Mouse (Mus musculus) cerebellum, adult (tissue): ENCODE data around the gene Cyb561d2.
A peak's percentile ranks its signal among the peaks of the same experiment; 100 is the strongest.
"Not testable (repeated sequence)": the region's sequence is repeated elsewhere in the genome, so short reads cannot be mapped to it uniquely, and the experiment has no call there.

Experiments used
- ATAC-seq: cut with Nextera tagmentation; 2 replicates; pipeline ENCODE4 v1.9.2; 2017; ENCODE audit warnings: mild to moderate bottlenecking, moderate library complexity, mixed read lengths; ENCODE audit not compliant: insufficient number of reproducible peaks, low FRiP score, low TSS enrichment

Gene Cyb561d2

DNA sequence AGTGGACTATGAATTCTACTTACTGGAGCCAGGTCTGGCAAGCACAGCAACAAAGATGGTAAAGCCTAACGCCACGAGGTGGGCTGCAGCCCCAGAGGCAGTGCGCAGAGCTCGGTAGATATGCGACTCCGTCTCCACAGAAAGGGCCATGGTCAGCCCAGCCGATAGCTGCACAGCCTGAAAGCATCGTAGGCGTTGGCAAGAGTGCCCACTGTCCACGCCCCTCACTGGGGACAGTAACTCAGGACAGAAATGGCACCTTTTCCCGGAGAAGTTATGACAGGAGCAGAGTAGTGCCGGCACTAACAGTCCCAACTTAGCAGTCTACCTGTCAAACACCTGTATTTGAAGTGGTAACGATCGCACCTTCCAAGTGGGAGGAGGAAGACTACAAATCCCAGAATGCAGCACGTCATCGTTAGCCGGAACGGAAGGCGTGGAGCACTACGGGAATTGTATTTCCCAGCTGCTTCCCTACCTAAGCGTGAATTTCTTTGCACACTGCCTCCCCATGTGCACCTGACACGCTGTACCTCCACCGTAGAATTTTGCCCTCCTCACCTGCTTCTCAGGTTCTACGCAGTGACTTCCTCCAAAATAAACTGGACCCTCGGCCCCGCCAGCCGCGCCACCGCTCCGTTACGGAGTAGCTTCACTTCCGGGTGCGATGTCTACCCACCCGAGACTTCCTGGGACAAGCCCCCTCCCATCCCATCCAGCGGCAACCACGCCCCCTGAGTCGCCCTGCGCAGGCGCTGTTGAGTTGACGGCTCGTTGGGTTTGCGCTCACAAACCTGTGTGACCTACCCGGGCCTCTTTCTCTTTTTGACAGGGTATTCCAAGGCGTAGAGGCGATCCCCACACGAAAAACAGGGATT, at the start of gene Cyb561d2, which contains the start of gene Nprl2:
Gene Cyb561d2, minus strand, starts transcription at position 720 of the 878 bp plus-strand sequence.
Gene Nprl2, plus strand, starts transcription at position 753 of the 878 bp plus-strand sequence.
- peak; percentile 79 for ATAC-seq

DNA sequence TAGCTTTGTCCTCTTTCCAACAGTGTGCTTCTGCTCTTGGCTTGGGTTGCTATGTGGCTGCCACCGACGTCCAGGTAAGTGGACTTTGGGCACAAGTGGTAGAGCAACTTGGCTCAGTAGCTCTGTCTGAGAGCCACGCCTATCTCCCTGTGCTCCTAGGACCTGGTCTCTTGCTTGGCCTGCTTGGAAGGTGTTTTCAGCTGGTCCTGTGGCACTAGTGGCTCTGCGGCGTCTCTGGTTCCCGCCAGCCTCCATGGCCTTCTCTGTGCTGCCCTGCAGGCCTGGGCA, 48.7 kb upstream of the Cyb561d2 start:
- no peak for ATAC-seq

DNA sequence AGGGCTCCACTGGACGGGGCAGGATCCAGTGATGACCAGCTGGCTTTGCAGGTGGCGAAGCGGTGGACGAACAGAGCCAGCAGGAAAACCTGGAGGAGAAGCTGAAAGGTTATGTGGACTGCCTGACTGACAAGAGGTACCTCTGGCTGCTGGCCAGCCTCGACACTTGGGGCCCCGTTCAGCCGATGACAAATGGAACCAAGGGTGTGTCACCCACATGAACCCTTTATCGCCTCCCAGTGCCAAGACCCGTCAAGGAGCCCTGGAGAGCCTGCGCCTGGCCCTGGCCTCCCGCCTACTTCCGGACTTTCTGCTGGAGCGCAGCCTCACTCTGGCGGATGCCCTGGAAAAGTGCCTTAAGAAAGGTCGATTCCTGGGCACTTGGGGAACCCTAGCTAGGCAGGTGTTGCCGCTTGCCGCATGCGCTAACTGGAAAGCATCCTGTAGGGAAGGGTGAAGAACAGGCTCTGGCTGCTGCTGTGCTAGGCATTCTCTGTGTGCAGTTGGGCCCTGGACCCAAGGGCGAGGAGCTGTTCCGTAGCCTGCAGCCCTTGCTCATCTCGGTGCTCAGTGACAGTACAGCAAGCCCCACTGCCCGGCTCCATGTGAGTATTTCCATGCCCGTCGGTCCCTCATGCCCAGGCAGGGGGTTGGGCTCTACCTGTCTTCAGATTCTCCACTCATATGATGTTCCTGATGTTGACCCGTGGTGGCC, 48.2 kb upstream of the Cyb561d2 start:
- no peak for ATAC-seq

DNA sequence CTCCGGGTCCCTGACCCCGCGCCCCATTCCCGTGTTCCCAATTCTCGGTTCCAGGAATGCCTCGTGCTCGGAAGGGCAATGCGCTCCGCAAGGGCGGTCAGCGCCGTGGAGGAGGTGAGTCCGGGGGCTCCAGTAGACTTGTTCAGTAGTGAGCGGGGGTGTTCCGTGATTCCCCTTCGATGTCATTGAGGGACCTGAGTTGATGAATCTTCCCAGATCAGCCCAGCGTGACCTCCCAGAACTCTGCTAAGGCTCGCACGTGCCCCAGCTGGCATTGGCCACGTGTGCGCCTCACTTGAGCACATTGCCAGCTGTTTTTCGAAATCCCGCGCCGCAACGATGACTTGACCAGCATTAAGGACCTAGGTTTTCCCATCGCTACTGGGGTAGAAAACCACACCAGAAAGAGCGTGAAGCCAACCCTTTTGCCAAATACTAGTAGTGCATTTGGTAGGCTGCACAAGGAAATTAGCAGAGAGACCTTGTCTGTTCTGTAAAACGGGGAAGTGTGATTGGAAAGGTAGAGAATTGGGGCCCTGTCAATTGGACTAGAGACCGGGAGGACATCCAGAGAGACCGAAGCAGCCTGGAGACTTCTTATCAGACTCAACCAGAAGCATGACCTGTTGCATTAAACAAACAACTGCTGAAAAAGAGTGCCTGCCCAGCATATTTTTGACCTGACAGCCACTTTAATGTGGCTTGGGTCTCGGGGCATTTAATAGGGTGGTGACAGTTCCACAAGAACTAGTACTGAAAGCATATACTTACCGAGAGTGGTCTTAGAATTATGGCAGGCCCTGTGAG, 46.0 kb upstream of the Cyb561d2 start:
- no peak for ATAC-seq

DNA sequence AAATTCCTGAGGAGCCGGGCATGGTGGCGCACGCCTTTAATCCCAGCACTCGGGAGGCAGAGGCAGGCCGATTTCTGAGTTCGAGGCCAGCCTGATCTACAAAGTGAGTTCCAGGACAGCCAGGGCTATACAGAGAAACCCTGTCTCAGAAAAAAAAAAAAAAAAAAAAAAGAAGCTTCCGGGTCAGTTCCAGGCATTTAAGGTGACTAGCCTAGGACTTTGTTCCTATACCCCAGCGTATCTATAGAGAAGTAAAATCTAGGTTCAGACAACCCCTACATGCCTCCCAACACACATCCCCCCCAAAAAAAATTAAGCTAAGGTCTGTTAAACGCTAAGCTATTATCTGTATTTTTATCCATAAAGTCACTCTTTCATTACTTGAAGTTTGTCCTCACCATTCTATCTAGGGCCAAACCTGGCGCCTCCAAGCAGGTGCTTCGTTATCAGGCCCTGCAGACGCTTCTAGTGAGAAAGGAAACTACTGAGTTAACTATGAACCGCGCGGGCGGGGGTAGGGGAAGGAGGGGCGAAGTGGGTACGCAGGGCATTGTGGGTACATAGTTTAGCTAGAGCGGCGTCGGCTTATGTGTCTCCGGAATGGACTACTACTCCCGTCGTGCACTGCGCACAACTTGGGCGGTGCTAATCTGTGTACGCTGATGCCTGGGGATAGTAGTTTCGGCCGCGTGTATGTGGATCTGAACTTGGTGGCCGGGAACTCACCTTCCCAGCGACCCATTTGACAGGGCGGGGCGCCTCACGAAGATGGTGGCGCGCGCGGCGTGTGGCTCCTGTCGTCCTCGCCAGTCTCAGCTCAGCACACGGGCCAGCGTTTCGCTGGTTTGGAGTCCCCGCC, 45.2 kb upstream of the Cyb561d2 start, which contains the start of gene Ifrd2:
Gene Ifrd2, plus strand, starts transcription at position 669 of the 859 bp plus-strand sequence.
- ATAC-seq, result peak; percentile 92

DNA sequence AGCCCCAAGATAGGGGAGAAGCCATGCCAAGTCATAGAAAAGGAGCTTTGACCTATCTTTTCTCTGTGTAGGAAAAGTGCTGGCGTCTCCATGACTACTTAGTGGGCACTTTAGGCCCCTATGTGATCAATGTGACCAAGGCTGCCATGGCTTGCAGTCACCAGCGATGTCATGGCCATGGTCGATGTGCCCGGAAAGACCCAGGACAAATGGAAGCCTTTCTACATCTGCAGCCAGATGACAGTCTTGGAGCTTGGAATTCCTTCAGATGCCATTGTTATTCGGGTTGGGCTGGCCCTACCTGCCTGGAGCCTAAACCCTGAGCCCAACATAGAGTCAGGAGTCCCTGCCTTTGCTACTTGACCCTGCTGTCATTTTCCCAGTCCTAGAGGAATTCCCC, 44.5 kb upstream of the Cyb561d2 start:
- no peak for ATAC-seq

DNA sequence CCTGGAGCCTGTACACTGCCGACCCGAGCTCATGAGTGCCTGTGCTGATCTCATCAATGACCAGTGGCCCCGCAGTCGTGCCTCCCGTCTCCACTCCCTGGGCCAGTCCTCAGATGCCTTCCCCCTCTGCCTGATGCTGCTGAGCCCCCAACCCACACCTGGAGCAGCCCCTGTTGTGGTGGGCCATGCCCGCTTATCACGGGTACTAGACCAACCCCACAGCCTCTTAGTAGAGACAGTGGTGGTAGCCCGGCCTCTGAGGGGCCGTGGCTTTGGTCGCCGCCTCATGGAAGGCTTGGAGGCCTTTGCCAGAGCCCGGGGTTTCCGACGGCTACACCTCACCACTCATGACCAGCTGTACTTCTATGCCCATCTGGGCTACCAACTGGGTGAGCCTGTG, 41.2 kb upstream of the Cyb561d2 start:
- ATAC-seq, result no peak

DNA sequence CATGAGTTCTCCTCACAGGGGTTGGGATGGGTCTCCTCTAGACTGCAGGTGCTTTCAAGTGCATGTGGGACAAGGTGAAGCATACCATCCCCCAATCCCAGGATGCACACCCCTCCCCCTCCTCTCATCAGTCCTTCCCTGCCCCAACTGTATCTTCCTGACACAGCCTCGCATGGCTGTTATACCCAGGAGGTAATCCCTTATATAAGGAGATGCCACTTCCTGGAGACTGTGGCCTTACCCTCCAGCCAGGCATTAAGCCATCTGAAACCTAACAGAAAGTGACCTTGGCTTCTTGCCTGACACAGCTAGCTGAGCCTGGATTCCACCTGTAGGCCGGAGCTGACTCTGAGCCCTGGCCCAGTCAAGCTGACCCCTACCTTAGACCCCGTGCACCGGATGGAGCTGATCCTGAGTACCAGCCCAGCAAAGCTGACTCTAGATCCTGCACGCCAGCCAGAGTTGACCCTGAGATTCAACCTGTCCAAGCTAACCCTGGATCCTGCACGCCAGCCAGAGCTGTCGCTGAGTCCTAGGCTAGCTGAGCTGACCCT, 40.6 kb upstream of the Cyb561d2 start:
- ATAC-seq, result no peak

DNA sequence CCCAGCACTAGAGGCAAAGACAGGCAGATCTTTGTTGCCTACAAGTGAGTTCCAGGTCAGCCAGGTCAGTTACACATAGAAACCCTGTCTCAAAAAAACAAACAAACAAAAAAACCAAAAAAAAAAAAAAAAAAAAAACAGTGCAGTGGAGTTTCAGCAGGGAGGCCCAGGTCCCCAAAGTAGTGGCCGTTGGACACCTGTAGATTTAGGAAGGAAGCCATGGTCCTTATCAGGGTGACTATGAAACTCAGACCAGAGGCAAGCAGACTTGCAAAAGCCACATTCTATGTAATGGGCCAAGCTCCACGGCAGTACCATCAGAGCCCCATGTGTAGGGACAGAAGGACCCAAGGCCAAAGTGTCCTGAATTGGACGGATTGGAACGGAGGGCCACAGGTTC, 39.6 kb upstream of the Cyb561d2 start:
- no peak for ATAC-seq

DNA sequence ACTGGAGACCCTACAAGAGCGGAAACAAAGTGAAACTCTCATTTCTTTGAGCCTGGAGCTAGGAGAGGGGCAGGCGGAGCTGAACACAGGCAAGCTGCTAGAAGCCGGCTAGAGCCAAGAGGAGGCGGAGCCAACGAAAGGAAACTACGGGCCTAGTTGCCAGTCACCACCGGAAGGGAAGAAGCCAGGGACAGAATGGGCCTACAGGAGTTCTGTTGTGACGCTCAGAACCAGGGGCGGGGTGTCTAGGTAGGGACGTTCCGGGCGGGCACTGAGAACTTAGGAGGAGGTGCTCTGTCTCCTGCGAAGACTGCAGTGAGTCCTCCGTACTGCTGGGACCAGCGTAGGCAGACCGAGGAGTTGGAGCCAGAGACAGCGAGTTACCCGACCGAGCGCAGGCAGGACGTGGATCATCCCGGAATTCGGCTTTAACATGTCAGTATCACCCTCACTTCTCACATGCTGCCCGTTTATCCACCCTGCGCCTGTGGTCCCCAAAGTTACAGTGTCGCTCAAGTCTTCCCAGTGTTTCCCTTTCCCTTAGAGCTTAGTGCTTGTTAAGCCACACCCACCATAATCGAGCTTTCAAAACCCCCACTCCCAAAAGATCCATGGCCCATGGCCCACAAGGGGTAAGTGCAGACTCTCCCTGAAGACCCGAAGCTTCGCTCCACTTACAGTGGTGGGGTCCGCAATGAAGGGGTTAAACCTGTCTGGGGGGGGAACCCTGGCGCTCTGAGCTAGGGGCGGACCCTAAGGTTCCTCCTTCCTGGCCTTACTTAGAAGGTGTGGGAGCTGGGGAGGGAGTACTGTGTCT, 38.7 kb upstream of the Cyb561d2 start, which contains the start of gene Hyal3:
Gene Hyal3, plus strand, starts transcription at position 318 of the 817 bp plus-strand sequence.
- ATAC-seq, result peak; percentile 68

DNA sequence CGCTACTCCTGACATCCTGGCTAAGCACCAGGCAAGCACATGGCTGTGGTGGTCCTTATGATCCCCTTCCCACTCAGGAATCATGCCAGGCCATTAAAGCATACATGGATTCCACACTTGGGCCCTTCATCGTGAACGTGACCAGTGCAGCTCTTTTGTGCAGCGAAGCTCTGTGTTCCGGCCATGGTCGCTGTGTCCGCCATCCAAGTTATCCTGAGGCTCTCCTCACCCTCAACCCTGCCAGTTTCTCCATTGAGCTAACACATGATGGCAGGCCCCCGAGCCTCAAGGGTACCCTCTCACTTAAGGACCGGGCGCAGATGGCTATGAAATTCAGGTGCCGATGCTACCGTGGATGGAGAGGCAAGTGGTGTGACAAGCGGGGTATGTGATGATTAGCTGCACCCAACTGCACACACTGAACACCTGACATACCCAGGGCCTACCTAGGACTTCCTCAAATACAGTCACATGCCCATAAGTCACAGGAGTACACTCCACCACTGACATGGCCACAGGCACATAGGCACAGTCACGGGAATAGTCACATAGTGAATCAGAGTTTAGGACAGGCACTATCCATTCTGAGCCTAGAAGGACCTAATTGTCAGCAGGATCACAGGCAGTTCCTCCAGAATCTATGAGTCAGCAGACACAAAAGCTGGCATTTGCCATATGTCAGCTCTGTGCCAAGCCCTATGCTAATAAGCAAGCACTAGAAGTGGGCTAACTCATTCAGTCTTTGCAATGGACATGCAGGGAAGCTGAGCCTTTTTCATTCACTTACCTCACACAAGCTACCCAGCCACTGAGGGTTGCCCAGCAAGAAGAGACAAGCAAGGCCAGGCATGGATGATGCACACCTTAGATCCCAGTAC, 37.3 kb upstream of the Cyb561d2 start:
- no peak for ATAC-seq

DNA sequence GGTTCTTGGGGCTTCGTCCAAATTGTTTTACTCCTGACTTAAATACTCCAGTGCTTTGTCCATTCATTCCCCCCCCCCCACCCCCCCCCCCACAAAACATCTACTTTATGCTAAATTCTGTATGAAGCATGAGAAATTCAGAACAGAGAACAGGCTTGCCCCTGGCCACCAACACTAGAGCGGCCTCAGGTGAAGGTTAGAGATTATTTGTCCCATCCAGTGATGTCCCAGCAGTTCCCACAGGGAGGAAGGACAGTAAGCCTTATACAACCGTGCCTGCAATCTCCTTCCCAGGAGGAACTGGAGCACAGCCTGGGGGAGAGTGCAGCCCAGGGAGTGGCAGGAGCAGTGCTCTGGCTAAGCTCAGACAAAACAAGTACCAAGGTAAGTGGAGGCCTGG, 36.6 kb upstream of the Cyb561d2 start, which contains the start of gene Naa80:
Gene Naa80, plus strand, starts transcription at position 301 of the 400 bp plus-strand sequence.
- ATAC-seq, result no peak

DNA sequence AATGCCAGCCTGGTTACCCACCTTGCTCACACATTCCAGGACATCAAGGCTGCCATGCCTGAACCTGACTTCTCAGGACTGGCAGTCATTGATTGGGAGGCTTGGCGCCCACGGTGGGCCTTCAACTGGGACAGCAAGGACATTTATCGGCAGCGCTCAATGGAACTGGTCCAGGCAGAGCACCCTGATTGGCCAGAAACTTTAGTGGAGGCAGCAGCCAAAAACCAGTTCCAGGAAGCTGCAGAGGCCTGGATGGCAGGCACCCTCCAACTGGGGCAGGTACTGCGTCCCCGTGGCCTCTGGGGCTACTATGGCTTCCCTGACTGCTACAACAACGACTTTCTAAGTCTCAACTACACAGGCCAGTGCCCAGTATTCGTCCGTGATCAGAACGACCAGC, 35.9 kb upstream of the Cyb561d2 start:
- no peak for ATAC-seq

DNA sequence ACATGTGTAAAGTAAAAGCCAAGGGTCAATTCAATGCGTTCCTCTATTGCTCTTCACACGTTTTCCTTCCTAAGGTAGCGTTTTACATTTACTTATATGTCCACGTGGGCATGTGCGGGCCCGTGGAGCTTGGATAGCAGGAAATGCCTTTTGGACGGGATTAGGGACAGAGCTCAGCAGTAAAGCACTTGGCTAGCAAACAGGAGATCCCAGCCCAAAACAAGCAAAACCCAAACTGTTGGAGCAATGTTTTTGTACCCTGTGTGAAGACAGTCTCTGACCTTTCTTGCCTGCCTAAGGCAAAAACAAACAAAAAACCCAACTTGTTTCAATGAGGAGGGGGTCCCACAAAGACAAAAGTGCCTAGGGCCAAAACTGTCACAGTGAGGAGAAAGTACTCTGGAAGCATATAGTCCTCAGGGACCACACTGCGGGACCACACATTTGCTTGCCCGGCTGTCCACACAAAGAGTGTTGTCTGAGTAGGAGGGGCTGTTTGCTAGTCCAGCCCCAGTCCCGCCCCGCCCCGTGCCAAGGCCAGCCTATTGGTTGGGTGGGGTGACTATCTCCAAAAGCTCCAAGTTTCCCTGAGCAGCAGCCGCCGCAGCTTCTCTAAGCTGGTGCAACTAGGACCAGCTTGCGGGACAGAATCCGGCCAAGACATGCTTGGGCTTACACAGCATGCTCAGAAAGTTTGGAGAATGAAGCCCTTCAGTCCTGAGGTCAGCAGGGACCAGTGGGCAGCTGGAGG, 34.5 kb upstream of the Cyb561d2 start, which contains the start of gene Hyal1:
Gene Hyal1, plus strand, starts transcription at position 571 of the 751 bp plus-strand sequence.
- no peak for ATAC-seq

DNA sequence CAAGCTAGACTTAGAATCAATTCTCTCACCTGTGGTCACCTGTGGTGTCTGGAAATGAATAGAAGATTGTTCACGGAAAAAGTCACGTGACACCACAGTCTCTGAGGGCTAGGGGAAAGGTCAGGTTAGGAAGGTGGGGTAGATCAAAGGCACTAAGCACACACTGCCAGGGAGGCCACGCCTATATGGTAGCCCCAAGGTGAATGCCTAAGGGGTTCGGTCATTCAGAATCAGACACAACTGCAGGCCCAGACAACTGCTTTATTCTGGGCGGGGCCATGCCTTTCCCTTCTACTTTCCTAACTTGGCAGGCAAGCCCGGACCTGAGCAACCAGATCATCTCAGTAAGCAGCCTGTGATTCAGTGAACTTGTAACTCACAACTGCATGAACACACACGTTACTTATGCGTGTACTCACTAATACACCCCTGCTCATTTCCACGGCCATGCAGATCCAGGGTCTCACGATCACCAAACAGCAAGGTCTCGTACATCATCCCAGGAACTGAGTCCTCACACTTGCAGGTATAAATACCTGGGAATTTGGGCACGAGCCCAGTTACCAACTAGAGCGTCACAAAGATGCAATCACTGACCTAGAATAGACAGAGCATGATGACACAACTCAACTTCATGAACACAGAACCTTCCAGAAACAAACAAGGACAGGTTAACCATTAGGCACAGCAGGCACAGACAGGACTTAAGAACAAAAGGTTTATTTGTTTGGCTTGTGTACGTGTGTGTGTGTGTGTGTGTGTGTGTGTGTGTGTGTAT, 33.8 kb upstream of the Cyb561d2 start:
- no peak for ATAC-seq

DNA sequence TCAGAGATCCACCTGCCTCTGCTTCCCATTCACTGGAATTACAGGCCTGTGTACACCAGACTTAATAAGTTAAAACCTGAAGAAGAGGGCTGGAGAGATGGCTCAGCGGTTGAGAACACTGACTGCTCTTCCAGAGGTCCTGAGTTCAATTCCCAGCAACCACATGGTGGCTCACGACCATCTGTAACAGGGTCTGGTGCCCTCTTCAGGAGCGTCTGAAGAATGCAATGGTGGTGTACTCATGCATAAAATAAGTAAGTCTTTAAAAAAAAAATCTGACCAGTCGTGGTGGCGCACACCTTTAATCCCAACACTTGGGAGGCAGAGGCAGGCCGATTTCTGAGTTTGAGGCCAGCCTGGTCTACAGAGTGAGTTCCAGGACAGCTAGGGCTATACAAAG, 31.8 kb upstream of the Cyb561d2 start:
- ATAC-seq, result not testable (repeated sequence)
